Mouse (Mus musculus) layer of hippocampus, adult 6 months (tissue): ENCODE data around the gene Nab2. TPM values are rescaled to one million over a fixed set of nuclear protein-coding genes. Genes with fewer than 3 reads are reported as not detected.

ENCODE experiments used
- long read RNA-seq, 2 experiments: library from polyadenylated mRNA; unstranded; transcript quantifications; one replicate each; pipeline ENCODE4 v2.0.0; 2019 to 2020
- polyA plus RNA-seq: library from polyadenylated mRNA; unstranded; fragments of <200 nt; fragmentation: Nextera tagmentation; gene quantifications from 2 replicates; pipeline ENCODE4 v1.2.3, GENCODE M21; 2021

The Nab2 gene
- polyA plus RNA-seq = 5.1 and 6.7 TPM in 2 replicates
- long read RNA-seq, experiment 1, transcript Nab2-201 (7 exons, 2,582 nt) = major isoform, 5 of 13 reads
- long read RNA-seq, experiment 1, partial matches to known transcripts = 8 of 13 reads
- long read RNA-seq, experiment 1, other reads (novel, unspliced or antisense) = 0 of 13 reads
- long read RNA-seq, experiment 2, transcript Nab2-201 (7 exons, 2,582 nt) = major isoform, 26 of 44 reads
- long read RNA-seq, experiment 2, transcript Nab2-202 (6 exons, 2,311 nt) = minor isoform, 12 of 44 reads
- long read RNA-seq, experiment 2, partial matches to known transcripts = 5 of 44 reads
- long read RNA-seq, experiment 2, other reads (novel, unspliced or antisense) = 1 of 44 reads

GRCm38 (mm10) chr10:127668093-127669050 is at the start of gene Nab2:
Nab2 (minus strand) TSS chr10:127668568.

GRCm38 (mm10) chr10:127704766-127705220 is 36.4 kb upstream of the Nab2 start, which contains the start of gene Myo1a:
Myo1a (plus strand) TSS chr10:127705170.

GRCm38 (mm10) chr10:127666501-127667268 is 1.7 kb downstream of the Nab2 start, which contains the start of gene Nemp1:
Nemp1 (plus strand) TSS chr10:127666901.

GRCm38 (mm10) chr10:127642772-127643552 is 25.4 kb downstream of the Nab2 start, which contains the start of gene Stat6:
Stat6 (plus strand) TSS chr10:127642986.

GRCm38 (mm10) chr10:127620406-127621190 is 47.8 kb downstream of the Nab2 start, which contains the start of gene Lrp1:
Lrp1 (minus strand) TSS chr10:127621148.

Other genes starting within 250 kb of the Nab2 start
- not detected in 2 replicates for gene Stac3, start 166.9 kb downstream of the Nab2 start, polyA plus RNA-seq
- gene Ndufa4l2, start 153.6 kb downstream of the Nab2 start, polyA plus RNA-seq = 3.8 and 6.6 TPM in 2 replicates
- 15.5 and 17.2 TPM in 2 replicates for gene Shmt2, start 146.1 kb downstream of the Nab2 start, polyA plus RNA-seq
- gene Nxph4, start 134.0 kb downstream of the Nab2 start, polyA plus RNA-seq = 0.56 and 0.95 TPM in 2 replicates
- 25.7 and 25.9 TPM in 2 replicates for gene Lrp1, start 47.4 kb downstream of the Nab2 start, polyA plus RNA-seq
- 2.8 and 3.7 TPM in 2 replicates for gene Stat6, start 25.6 kb downstream of the Nab2 start, polyA plus RNA-seq
- gene Nemp1, start 1.7 kb downstream of the Nab2 start, polyA plus RNA-seq = 6.6 and 7.4 TPM in 2 replicates
- gene Myo1a, start 36.6 kb upstream of the Nab2 start, polyA plus RNA-seq = not detected in 2 replicates
- gene Tac2, start 55.9 kb upstream of the Nab2 start, polyA plus RNA-seq = 7.1 and 8.7 TPM in 2 replicates
- gene Zbtb39, start 71.0 kb upstream of the Nab2 start, polyA plus RNA-seq = 1.1 TPM in 2 replicates
- gene Gpr182, start 83.2 kb upstream of the Nab2 start, polyA plus RNA-seq = 0.49 and 0.52 TPM in 2 replicates
- not detected in 2 replicates for gene Rdh1, start 91.2 kb upstream of the Nab2 start, polyA plus RNA-seq
- gene Rdh16f1, start 91.2 kb upstream of the Nab2 start, polyA plus RNA-seq = not detected in 2 replicates
- gene Rdh9, start 107.8 kb upstream of the Nab2 start, polyA plus RNA-seq = 0.08 TPM in 1 of 2 replicates, not detected in the other
- gene Rdh16, start 132.6 kb upstream of the Nab2 start, polyA plus RNA-seq = not detected in 2 replicates
- not detected in 2 replicates for gene Rdh19, start 181.4 kb upstream of the Nab2 start, polyA plus RNA-seq
- not detected in 2 replicates for gene Rdh16f2, start 197.9 kb upstream of the Nab2 start, polyA plus RNA-seq
- not detected in 2 replicates for gene Rdh7, start 220.2 kb upstream of the Nab2 start, polyA plus RNA-seq
- gene Sdr9c7, start 229.9 kb upstream of the Nab2 start, polyA plus RNA-seq = not detected in 2 replicates